ENCODE assay signal across 25 mouse cellular contexts in the genomic region with DNA sequence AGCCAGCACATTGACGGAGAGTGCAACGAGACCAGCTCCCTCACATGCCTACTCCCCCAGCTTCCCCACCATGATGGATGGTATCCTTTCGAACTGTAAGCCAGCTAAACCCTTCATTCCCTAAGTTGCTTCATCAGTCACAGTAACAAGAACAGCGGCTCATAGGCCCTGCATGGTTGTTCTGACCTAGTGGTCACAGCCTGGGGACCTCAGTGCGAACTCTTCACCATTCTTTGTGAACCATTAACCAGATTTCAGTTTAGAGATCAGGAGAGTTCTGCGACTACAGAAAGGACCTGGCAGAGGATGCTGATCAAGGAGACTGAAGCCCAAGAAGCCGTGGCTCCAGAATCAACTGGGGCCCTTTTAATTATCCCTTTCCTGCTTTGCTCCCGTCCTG. TPM values are rescaled to one million over a fixed set of nuclear protein-coding genes. Genes with fewer than 3 reads are reported as not detected.
"Had no signal": no experiment of that assay in that cellular context is flagged by ENCODE, and none has a peak within 500 bp of the region (broad histone marks: within the 10 kb centered on the region; RNA-seq: fewer than 3 reads in every experiment).

No protein-coding gene starts in this region.

- H3K9me3 ChIP-seq: heart, embryonic 12.5 days; hindbrain, embryonic 12.5 days; intestine, embryonic 15.5 days; limb, embryonic 10.5 days; liver, embryonic 13.5 days; liver, embryonic 15.5 days had no signal

- DNase-seq: gastrocnemius, adult 2 months; gastrocnemius, postnatal 10 days; gastrocnemius, postnatal 25 days; heart, adult 18-20 months; heart, postnatal 10 days; heart, postnatal 4 days; kidney, postnatal 10 days; liver, embryonic 13.5 days had no signal

- H3K27me3 ChIP-seq: heart, embryonic 12.5 days; hindbrain, embryonic 12.5 days; intestine, embryonic 15.5 days; limb, embryonic 12.5 days; liver, embryonic 13.5 days; liver, embryonic 15.5 days had no signal

- H3K36me3 ChIP-seq: heart, embryonic 10.5 days; heart, embryonic 12.5 days; hindbrain, embryonic 10.5 days; hindbrain, embryonic 12.5 days; intestine, embryonic 15.5 days; limb, embryonic 10.5 days; limb, embryonic 12.5 days; liver, embryonic 13.5 days; liver, embryonic 15.5 days had no signal

- H3K9ac ChIP-seq: heart, embryonic 12.5 days; hindbrain, embryonic 12.5 days; hindbrain, embryonic 14.5 days; intestine, embryonic 15.5 days; limb, embryonic 12.5 days; liver, embryonic 13.5 days; liver, embryonic 15.5 days had no signal

- H3K4me2 ChIP-seq: heart, embryonic 12.5 days; hindbrain, embryonic 12.5 days; hindbrain, embryonic 14.5 days; intestine, embryonic 15.5 days; limb, embryonic 12.5 days; liver, embryonic 11.5 days; liver, embryonic 13.5 days; liver, embryonic 15.5 days had no signal

- H3K4me3 ChIP-seq: gastrocnemius, adult 2 months; heart, embryonic 10.5 days; heart, embryonic 12.5 days; hindbrain, embryonic 10.5 days; hindbrain, embryonic 12.5 days; intestine, embryonic 15.5 days; layer of hippocampus, adult 2 months; left cerebral cortex, adult 2 months; limb, embryonic 10.5 days; limb, embryonic 12.5 days; liver, embryonic 13.5 days; liver, embryonic 15.5 days had no signal

- H3K27ac ChIP-seq: gastrocnemius, adult 2 months; heart, embryonic 10.5 days; hindbrain, embryonic 10.5 days; hindbrain, embryonic 12.5 days; hindbrain, embryonic 14.5 days; intestine, embryonic 15.5 days; layer of hippocampus, adult 2 months; left cerebral cortex, adult 2 months; limb, embryonic 10.5 days; limb, embryonic 12.5 days; liver, embryonic 13.5 days; liver, embryonic 15.5 days had no signal

- H3K4me1 ChIP-seq: intestine, embryonic 15.5 days; liver, embryonic 13.5 days; liver, embryonic 15.5 days had no signal

- ATAC-seq: forebrain, embryonic 16.5 days; hindbrain, embryonic 16.5 days; inflammation-experienced regulatory T-cells, adult 6 months; intestine, embryonic 15.5 days; intestine, postnatal 0 days had no signal

RNA-seq across cellular contexts. Expression of a gene that starts 36.7 kb away (rescaled TPM):
- total RNA-seq: granulocyte monocyte progenitor cell, adult 5-6 weeks had no signal
- polyA plus RNA-seq: inflammation-experienced regulatory T-cells, adult 6 months had no signal
